Mouse (Mus musculus) A20 (cell line): Measurements from ENCODE around the gene Lyl1.

Experiments
- DNase-seq: peaks from one replicate; pipeline ENCODE4 v3.0.0-alpha.2; 2011; ENCODE audit warnings: low read depth, low spot score

Lyl1 gene

GRCm38 (mm10) chr8:84700941-84701911 is at the start of gene Lyl1:
Gene Lyl1 (plus strand): TSS chr8:84701457.
- peak; percentile 95 for DNase-seq

DNA sequence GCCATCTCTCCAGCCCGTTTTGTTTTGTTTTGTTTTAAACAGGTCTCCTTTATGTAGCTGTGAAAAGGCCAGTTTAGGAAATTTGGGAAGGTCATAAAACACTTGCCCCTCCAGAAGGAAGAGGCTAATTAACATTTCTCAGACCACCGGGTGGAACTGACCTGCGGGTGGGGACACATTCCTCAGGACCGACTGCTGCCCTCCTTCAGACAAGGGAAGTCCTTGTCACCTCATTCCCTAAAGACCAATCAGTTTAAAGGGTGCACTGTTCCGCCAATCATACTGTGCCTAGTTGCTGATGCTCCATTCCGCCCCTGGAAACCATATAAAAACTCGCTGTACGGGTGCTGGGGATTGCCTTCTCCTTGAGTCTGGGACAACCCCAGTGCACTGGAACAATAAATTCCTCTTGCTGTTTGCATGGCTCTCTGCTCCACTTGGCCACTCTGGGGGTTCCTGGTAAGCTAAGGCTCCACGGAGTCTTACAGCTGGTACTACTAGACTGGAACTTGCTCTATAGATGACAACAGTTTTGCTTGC is 48.1 kb upstream of the Lyl1 start:
- no peak for DNase-seq

GRCm38 (mm10) chr8:84654597-84654996 is 46.7 kb upstream of the Lyl1 start:
- peak; percentile 49 for DNase-seq

GRCm38 (mm10) chr8:84655336-84656190 is 45.7 kb upstream of the Lyl1 start:
- DNase-seq, result no peak

- DNase-seq, result no peak
Observed at GRCm38 (mm10) chr8:84656191-84656525, 45.1 kb upstream of the Lyl1 start.

DNA sequence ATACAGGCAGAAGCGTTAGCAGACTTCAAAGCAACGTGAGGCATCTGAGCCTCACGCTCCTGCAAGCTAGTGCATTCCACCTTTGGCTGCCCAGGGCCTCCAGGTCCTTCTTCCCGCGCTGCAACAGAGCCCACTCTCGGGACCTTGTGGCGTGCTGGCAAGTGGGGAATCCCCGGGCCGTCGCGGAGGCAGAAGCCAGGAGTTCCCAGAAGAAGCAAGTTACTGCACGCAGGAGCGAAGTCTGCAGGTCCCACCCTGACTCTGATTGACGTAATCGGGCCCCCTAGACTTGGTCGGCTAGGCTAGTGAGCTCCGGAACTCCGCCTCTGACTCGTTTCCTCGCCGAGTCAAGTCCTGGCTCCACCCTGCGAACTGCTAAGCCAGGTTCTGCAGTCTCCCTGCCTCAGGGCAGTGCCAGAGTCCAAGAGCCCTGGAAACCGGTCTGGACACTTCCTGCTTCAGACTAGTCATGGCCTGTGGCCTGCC is 44.6 kb upstream of the Lyl1 start:
- no peak for DNase-seq

DNA sequence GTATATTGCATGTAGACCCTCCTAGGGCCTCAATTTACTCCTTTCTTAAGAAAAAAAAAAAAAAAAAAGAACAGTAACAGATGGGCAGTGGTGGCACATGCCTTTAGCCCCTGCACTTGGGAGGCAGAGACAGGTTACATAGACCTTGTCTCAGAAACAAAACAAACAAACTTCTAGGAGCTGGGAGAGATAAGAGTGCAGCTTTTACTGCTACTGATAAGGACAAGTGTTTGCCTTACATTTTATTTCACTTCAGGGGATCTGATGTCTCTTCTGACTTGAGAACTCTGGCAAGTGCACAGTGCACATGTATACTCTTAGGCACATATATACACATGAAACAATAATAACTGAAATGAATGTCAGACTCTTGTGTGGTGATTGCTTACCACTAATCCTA is 44.1 kb upstream of the Lyl1 start:
- no peak for DNase-seq

- no peak for DNase-seq
Observed at GRCm38 (mm10) chr8:84657680-84658079, 43.6 kb upstream of the Lyl1 start.

DNA sequence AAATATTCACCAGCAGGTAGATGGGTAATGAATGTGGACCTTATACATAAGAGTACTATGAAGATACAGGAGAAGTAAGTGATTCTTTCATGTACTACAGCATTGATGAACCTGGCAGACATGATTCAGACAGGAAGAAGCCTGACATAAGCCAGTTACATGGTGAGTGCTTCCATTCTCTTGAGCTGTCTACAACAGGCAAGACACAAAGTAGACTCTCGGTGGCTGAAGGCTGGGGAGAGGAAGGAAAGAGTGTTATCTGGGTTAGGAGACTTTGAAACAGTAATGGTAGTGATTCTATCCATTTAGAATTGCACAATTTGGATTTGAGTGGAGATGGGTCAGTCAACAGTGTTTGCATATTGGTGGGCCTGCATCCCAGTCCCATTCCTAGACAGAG is 42.3 kb upstream of the Lyl1 start:
- no peak for DNase-seq

DNA sequence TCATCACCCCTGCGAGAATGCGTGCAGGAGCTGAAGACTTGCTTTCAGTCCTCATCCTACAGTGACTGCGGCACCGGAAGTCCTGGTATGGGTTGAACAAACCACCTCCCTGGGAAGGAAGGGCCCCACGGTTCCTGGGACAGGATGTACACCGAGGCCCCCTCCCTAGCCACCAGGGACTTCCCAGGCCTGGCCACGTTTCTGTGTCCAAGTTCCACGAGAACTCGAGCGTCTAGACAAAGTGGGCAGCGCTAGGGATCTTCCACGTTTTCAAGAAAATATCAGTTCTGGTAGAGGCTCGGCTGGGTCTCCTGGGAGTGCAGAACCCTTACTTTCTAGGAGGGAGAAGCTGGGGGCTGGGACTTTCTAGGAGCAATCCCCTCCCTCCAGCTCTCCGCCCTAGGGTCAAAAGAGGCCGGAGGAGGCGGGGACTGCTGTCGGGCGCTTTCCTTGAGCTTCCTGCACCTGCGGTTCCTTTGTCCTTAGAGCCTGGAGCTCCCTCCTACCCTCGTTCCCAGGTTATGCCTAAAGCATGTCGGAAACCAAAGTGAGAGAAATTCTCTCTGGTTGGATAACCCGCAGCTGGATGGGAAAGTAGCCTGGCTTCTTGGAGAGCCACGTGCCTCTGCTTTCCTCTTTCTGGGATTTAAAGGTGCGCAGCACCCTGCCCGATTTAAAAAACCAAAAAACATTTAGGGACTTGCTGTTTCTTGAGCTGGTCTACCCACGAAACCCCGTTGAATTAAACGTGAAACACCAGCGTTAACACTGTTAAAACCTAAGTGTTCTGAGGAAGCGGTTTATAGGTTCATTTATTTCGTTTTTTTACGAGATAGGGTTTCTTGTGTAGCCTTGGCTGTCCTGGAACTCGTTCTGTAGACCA is 41.1 kb upstream of the Lyl1 start:
- no peak for DNase-seq

GRCm38 (mm10) chr8:84660819-84661457 is 40.3 kb upstream of the Lyl1 start:
- no peak for DNase-seq

DNA sequence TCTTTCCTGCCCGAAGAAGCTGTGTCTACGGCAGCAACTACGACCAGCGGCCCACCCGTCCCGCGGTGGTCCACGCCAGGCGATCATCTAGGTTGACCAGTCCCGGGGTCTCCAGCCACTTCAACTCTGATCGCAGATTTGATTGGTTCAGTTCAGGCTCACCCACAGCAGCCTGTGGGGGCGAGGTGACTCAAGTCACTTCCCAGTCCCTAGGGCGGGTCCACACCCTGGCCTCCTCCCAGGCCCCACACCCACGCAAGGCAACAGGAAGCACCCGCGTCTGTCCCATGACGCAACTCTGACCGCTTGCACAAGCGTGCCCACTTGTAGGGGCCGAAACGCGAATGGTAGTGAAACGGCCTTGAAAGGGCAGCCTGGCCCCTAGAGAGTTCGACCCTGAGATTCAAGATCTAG is 39.8 kb upstream of the Lyl1 start:
- peak; percentile 60 for DNase-seq

- DNase-seq, result no peak
Observed at GRCm38 (mm10) chr8:84661961-84662571, 39.2 kb upstream of the Lyl1 start.

- DNase-seq, result peak; percentile 98
Observed at GRCm38 (mm10) chr8:84662581-84663065, 38.6 kb upstream of the Lyl1 start, which contains the start of gene Ier2. Gene Ier2 (minus strand): TSS chr8:84662852.

- DNase-seq, result peak; percentile 99
Observed at GRCm38 (mm10) chr8:84663483-84664327, 37.6 kb upstream of the Lyl1 start.

- DNase-seq, result peak; percentile 91
Observed at GRCm38 (mm10) chr8:84664566-84665384, 36.5 kb upstream of the Lyl1 start.

DNA sequence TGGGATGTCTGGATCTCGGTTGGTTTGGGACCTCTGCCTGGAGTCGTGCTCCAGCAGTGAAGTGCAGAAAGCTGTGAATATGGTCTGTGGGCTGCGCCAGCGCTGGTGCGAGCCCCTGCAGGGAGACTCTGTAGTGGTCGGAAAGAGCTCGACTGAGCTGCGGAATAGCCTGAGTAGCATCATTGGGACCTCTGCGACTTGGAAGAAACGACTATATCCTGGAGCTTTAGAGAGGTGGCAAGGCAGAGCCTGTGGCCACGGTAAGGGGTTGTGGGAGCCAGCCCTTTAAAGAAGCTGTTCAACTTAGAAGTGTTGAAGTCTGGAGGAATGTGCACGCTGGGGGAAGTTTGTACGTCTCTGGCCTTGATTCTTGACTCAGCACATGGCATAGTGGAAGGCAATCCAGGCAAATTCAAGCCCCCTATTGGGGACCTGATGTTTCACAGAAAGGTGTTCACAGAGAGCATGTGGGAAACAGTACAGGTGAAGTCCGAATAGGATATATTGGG is 35.8 kb upstream of the Lyl1 start:
- DNase-seq, result no peak

- no peak for DNase-seq
Observed at GRCm38 (mm10) chr8:84668081-84668480, 33.2 kb upstream of the Lyl1 start.
